Mouse (Mus musculus) right cerebral cortex, postnatal 25 days (tissue): ENCODE measurements around the gene Slc25a21.

ENCODE experiments used
- DNase-seq: peaks from one replicate; pipeline ENCODE4 v3.0.0; 2022

Slc25a21 gene

GRCm38 (mm10) chr12:56873204-56873603, 324.1 kb downstream of the Slc25a21 start:
- DNase-seq = no peak

GRCm38 (mm10) chr12:56870569-56870968, 326.7 kb downstream of the Slc25a21 start:
- no peak for DNase-seq

GRCm38 (mm10) chr12:56863873-56864562, 333.3 kb downstream of the Slc25a21 start:
- DNase-seq = no peak

GRCm38 (mm10) chr12:56852679-56853078, 344.6 kb downstream of the Slc25a21 start:
- no peak for DNase-seq

- DNase-seq = no peak
Observed at GRCm38 (mm10) chr12:56851464-56851863, 345.8 kb downstream of the Slc25a21 start.

- DNase-seq = no peak
Observed at GRCm38 (mm10) chr12:56829945-56830344, 367.3 kb downstream of the Slc25a21 start.

- no peak for DNase-seq
Observed at GRCm38 (mm10) chr12:56829455-56829883, 367.8 kb downstream of the Slc25a21 start.

GRCm38 (mm10) chr12:56827808-56828384, 369.4 kb downstream of the Slc25a21 start:
- no peak for DNase-seq

GRCm38 (mm10) chr12:56824688-56825087, 372.6 kb downstream of the Slc25a21 start:
- no peak for DNase-seq

- DNase-seq = no peak
Observed at GRCm38 (mm10) chr12:56822122-56822521, 375.1 kb downstream of the Slc25a21 start.

GRCm38 (mm10) chr12:56820604-56821003, 376.7 kb downstream of the Slc25a21 start:
- no peak for DNase-seq

- DNase-seq = no peak
Observed at GRCm38 (mm10) chr12:56807483-56807882, 389.8 kb downstream of the Slc25a21 start.

- DNase-seq = no peak
Observed at GRCm38 (mm10) chr12:56807078-56807477, 390.2 kb downstream of the Slc25a21 start.

GRCm38 (mm10) chr12:56804487-56804886, 392.8 kb downstream of the Slc25a21 start:
- no peak for DNase-seq

- no peak for DNase-seq
Observed at GRCm38 (mm10) chr12:56798641-56799415, 398.4 kb downstream of the Slc25a21 start.

GRCm38 (mm10) chr12:56789236-56789635, 408.0 kb downstream of the Slc25a21 start:
- DNase-seq = no peak

GRCm38 (mm10) chr12:56785250-56785649, 412.0 kb downstream of the Slc25a21 start:
- DNase-seq = no peak

GRCm38 (mm10) chr12:56781196-56781595, 416.1 kb downstream of the Slc25a21 start:
- DNase-seq = no peak

GRCm38 (mm10) chr12:56779621-56780020, 417.7 kb downstream of the Slc25a21 start:
- no peak for DNase-seq

GRCm38 (mm10) chr12:56773941-56774340, 423.3 kb downstream of the Slc25a21 start:
- no peak for DNase-seq

- DNase-seq = no peak
Observed at GRCm38 (mm10) chr12:56769421-56769820, 427.9 kb downstream of the Slc25a21 start.

GRCm38 (mm10) chr12:56767474-56767873, 429.8 kb downstream of the Slc25a21 start:
- no peak for DNase-seq

GRCm38 (mm10) chr12:56737104-56737503, 460.2 kb downstream of the Slc25a21 start:
- DNase-seq = no peak

- DNase-seq = no peak
Observed at GRCm38 (mm10) chr12:56727631-56728030, 469.6 kb downstream of the Slc25a21 start.
